Mouse (Mus musculus) small intestine, adult 2 months (tissue): ENCODE measurements around the gene Lin37.

Experiments used
- CTCF ChIP-seq: fragments of 200-500 bp; IDR thresholded peaks from 2 replicates; pipeline ENCODE4 v1.5.1; 2012; ENCODE audit warnings: low read depth, mild to moderate bottlenecking, control low read depth, inconsistent platforms, low read length, moderate library complexity, mixed read lengths; ENCODE audit not compliant: insufficient replicate concordance, insufficient read length; ENCODE audit errors: extremely low read depth
- POLR2A ChIP-seq: fragments of 200-500 bp; IDR thresholded peaks from 2 replicates; pipeline ENCODE4 v1.6.1; 2012; ENCODE audit warnings: low read depth, mild to moderate bottlenecking, control low read depth, inconsistent platforms, low read length, moderate library complexity

DNA sequence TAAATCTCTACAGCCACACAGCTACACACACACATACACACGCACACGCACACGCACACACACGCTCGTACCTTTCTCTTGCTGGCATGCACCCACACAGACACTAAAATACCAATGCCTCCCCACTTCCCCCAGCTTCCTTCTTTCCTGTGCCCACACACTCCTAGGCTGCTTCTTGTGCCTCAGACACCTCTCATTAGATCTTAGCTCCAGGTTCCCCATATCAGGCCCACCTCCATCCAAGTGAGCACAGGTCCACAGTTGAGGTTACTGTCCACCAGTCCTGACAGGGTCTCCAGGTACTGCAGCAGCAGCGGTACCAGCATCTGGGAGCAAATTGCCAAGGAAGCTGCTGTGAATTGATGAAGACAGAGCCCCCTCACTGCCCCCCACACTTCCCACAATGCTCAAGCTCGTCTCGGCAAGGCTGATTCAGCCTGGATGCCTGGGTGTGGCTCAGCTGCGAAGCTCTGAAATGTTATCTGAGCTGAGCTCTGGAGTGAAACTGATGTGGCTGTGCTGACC lies 28.3 kb downstream of the Lin37 start:
- TF ChIP-seq POLR2A, result no peak
- TF ChIP-seq CTCF, result no peak
